ENCODE assay signal across 44 mouse cellular contexts in genomic region chr6:126907378-126907777, GRCm38 (mm10). TPM values are rescaled to one million over a fixed set of nuclear protein-coding genes. Genes with fewer than 3 reads are reported as not detected.
"Had no signal": no experiment of that assay in that cellular context is flagged by ENCODE, and none has a peak within 500 bp of the region (broad histone marks: within the 10 kb centered on the region; RNA-seq: fewer than 3 reads in every experiment).

No protein-coding gene starts in this region.

- H3K4me2 ChIP-seq: heart, embryonic 12.5 days; heart, embryonic 13.5 days; heart, embryonic 15.5 days; hindbrain, embryonic 12.5 days; hindbrain, embryonic 13.5 days; hindbrain, embryonic 14.5 days; hindbrain, embryonic 15.5 days; intestine, embryonic 15.5 days; kidney, embryonic 15.5 days had no signal

- ATAC-seq: hindbrain, embryonic 16.5 days; hindbrain, postnatal 0 days; inflammation-experienced regulatory T-cells, adult 6 months; intestine, embryonic 15.5 days; intestine, embryonic 16.5 days; intestine, postnatal 0 days had no signal

- H3K9me3 ChIP-seq: heart, embryonic 12.5 days; heart, embryonic 13.5 days; heart, embryonic 15.5 days; hindbrain, embryonic 10.5 days; hindbrain, embryonic 12.5 days; hindbrain, embryonic 13.5 days; hindbrain, embryonic 15.5 days; intestine, embryonic 15.5 days; kidney, embryonic 15.5 days had no signal

- H3K4me1 ChIP-seq: heart, embryonic 12.5 days; heart, embryonic 13.5 days; heart, embryonic 15.5 days; hindbrain, embryonic 10.5 days; hindbrain, embryonic 12.5 days; hindbrain, embryonic 13.5 days; hindbrain, embryonic 15.5 days; intestine, embryonic 15.5 days; kidney, embryonic 15.5 days had no signal

- H3K4me3 ChIP-seq: heart, embryonic 12.5 days; heart, embryonic 13.5 days; heart, embryonic 15.5 days; hindbrain, embryonic 10.5 days; hindbrain, embryonic 12.5 days; hindbrain, embryonic 13.5 days; hindbrain, embryonic 15.5 days; intestine, embryonic 15.5 days; kidney, embryonic 15.5 days; layer of hippocampus, adult 2 months; left cerebral cortex, adult 2 months had no signal

- H3K36me3 ChIP-seq: heart, embryonic 12.5 days; heart, embryonic 13.5 days; heart, embryonic 15.5 days; hindbrain, embryonic 10.5 days; hindbrain, embryonic 12.5 days; hindbrain, embryonic 13.5 days; hindbrain, embryonic 15.5 days; intestine, embryonic 15.5 days; kidney, embryonic 15.5 days had no signal

- DNase-seq: heart, postnatal 10 days; heart, postnatal 14 days; heart, postnatal 36 days; heart, postnatal 4 days; kidney, adult 11 months; kidney, adult 18-20 months; kidney, adult 2 months; kidney, adult 8-10 months; kidney, adult 9 months; kidney, postnatal 10 days; kidney, postnatal 14 days; kidney, postnatal 25 days; kidney, postnatal 36 days; kidney, postnatal 4 days; layer of hippocampus, adult 9-11 months; layer of hippocampus, postnatal 36 days had no signal

- H3K9ac ChIP-seq: heart, embryonic 12.5 days; heart, embryonic 13.5 days; heart, embryonic 15.5 days; hindbrain, embryonic 12.5 days; hindbrain, embryonic 13.5 days; hindbrain, embryonic 14.5 days; hindbrain, embryonic 15.5 days; intestine, embryonic 15.5 days; kidney, embryonic 15.5 days had no signal

- H3K27ac ChIP-seq: heart, embryonic 13.5 days; heart, embryonic 15.5 days; hindbrain, embryonic 10.5 days; hindbrain, embryonic 12.5 days; hindbrain, embryonic 13.5 days; hindbrain, embryonic 14.5 days; hindbrain, embryonic 15.5 days; hindbrain, postnatal 0 days; intestine, embryonic 15.5 days; kidney, embryonic 15.5 days; kidney, postnatal 0 days; layer of hippocampus, adult 2 months; left cerebral cortex, adult 2 months had no signal

- H3K27me3 ChIP-seq: heart, embryonic 12.5 days; heart, embryonic 13.5 days; heart, embryonic 15.5 days; hindbrain, embryonic 13.5 days; hindbrain, embryonic 15.5 days; intestine, embryonic 15.5 days; kidney, embryonic 15.5 days had no signal

RNA-seq across cellular contexts. Expression of gene Dyrk4, which starts 14.3 kb away (rescaled TPM):
- total RNA-seq: heart, postnatal 10 days; heart, postnatal 14 days; heart, postnatal 25 days; heart, postnatal 36 days; heart, postnatal 4 days; hematopoietic stem cell, adult 5-6 weeks; hindbrain, postnatal 0 days; layer of hippocampus, adult 18-20 months; left cerebral cortex, adult 2 months had no signal
- polyA plus RNA-seq: heart, embryonic 12.5 days; heart, embryonic 13.5 days; heart, embryonic 14.5 days; heart, embryonic 15.5 days; hindbrain, embryonic 11.5 days; hindbrain, embryonic 15.5 days; intestine, embryonic 14.5 days; intestine, embryonic 16.5 days; intestine, postnatal 0 days; kidney, adult 2 months; kidney, embryonic 14.5 days; kidney, embryonic 15.5 days; kidney, embryonic 16.5 days; kidney, postnatal 0 days had no signal

RNA-seq across cellular contexts. Expression of gene Akap3, which starts 54.5 kb away (rescaled TPM):
- total RNA-seq: heart, postnatal 10 days; heart, postnatal 14 days; heart, postnatal 25 days; heart, postnatal 36 days; heart, postnatal 4 days; hematopoietic stem cell, adult 5-6 weeks; hindbrain, postnatal 0 days; layer of hippocampus, postnatal 36 days had no signal
- polyA plus RNA-seq: heart, embryonic 12.5 days; heart, embryonic 13.5 days; heart, embryonic 14.5 days; heart, embryonic 15.5 days; heart, embryonic 16.5 days; heart, postnatal 0 days; hindbrain, embryonic 12.5 days; hindbrain, embryonic 15.5 days; inflammation-experienced regulatory T-cells, adult 6 months; intestine, embryonic 15.5 days; intestine, embryonic 16.5 days; intestine, postnatal 0 days; kidney, embryonic 16.5 days; kidney, postnatal 0 days had no signal
